Mouse (Mus musculus): Measurements from ENCODE around the gene Ubac2.
A peak's percentile ranks its signal among the peaks of the same experiment; 100 is the strongest.
"Not testable (repeated sequence)": the region's sequence is repeated elsewhere in the genome, so short reads cannot be mapped to it uniquely, and the experiment has no call there.

The Ubac2 gene

GRCm38 (mm10) chr14:122041413-122041825 lies 163.0 kb downstream of the Ubac2 start:
- no peak for DNase-seq (ENCODE audit: low read depth, low spot score)

- no peak for DNase-seq (ENCODE audit: low read depth, low spot score)
Measured at GRCm38 (mm10) chr14:122042142-122042694, 163.8 kb downstream of the Ubac2 start.

GRCm38 (mm10) chr14:122047784-122048183 lies 169.4 kb downstream of the Ubac2 start:
- no peak for DNase-seq (ENCODE audit: low read depth, low spot score)

GRCm38 (mm10) chr14:122048816-122049215 lies 170.4 kb downstream of the Ubac2 start:
- DNase-seq (ENCODE audit: low read depth, low spot score), result no peak

GRCm38 (mm10) chr14:122052896-122053635 lies 174.6 kb downstream of the Ubac2 start:
- DNase-seq (ENCODE audit: low read depth, low spot score), result no peak

GRCm38 (mm10) chr14:122056871-122057270 lies 178.5 kb downstream of the Ubac2 start:
- DNase-seq (ENCODE audit: low read depth, low spot score), result no peak

GRCm38 (mm10) chr14:122057941-122058346 lies 179.5 kb downstream of the Ubac2 start:
- DNase-seq (ENCODE audit: low read depth, low spot score), result no peak

- peak; percentile 22 for DNase-seq (ENCODE audit: low read depth, low spot score)
Measured at GRCm38 (mm10) chr14:122060642-122061041, 182.2 kb downstream of the Ubac2 start.

- DNase-seq (ENCODE audit: low read depth, low spot score), result no peak
Measured at GRCm38 (mm10) chr14:122061376-122061775, 183.0 kb downstream of the Ubac2 start.

GRCm38 (mm10) chr14:122062411-122063090 lies 184.1 kb downstream of the Ubac2 start:
- no peak for DNase-seq (ENCODE audit: low read depth, low spot score)

- DNase-seq (ENCODE audit: low read depth, low spot score), result no peak
Measured at GRCm38 (mm10) chr14:122063599-122063998, 185.2 kb downstream of the Ubac2 start.

GRCm38 (mm10) chr14:122064519-122064918 lies 186.1 kb downstream of the Ubac2 start:
- DNase-seq (ENCODE audit: low read depth, low spot score), result peak; percentile 36

GRCm38 (mm10) chr14:122066243-122066642 lies 187.8 kb downstream of the Ubac2 start:
- DNase-seq (ENCODE audit: low read depth, low spot score), result no peak

- not testable (repeated sequence) for DNase-seq (ENCODE audit: low read depth, low spot score)
Measured at GRCm38 (mm10) chr14:122068036-122068435, 189.6 kb downstream of the Ubac2 start.

- no peak for DNase-seq (ENCODE audit: low read depth, low spot score)
Measured at GRCm38 (mm10) chr14:122068801-122069695, 190.6 kb downstream of the Ubac2 start.

GRCm38 (mm10) chr14:122069948-122070347 lies 191.5 kb downstream of the Ubac2 start:
- no peak for DNase-seq (ENCODE audit: low read depth, low spot score)

Measured in c-Kit-negative CD71-positive TER-119-positive erythroid progenitor cells, embryonic 14.5 days (primary cell).